Mouse (Mus musculus): ENCODE results near the gene Tubgcp3.
A peak's percentile ranks its signal among the peaks of the same experiment; 100 is the strongest.

Gene Tubgcp3

GRCm38 (mm10) chr8:12672056-12672881 lies at the start of gene Tubgcp3:
Gene Tubgcp3, minus strand, starts transcription at chr8:12672248.
- peak; percentile 93 to 94 for DNase-seq

- DNase-seq, result no peak
Observed at GRCm38 (mm10) chr8:12719091-12719490, 47.0 kb upstream of the Tubgcp3 start.

GRCm38 (mm10) chr8:12715861-12716585 lies 44.0 kb upstream of the Tubgcp3 start:
- DNase-seq, result no peak

- peak in 1 of 2 experiments; percentile 45 for DNase-seq
Observed at GRCm38 (mm10) chr8:12711623-12712022, 39.6 kb upstream of the Tubgcp3 start.

- peak in 1 of 2 experiments; percentile 24 for DNase-seq
Observed at GRCm38 (mm10) chr8:12703597-12703996, 31.5 kb upstream of the Tubgcp3 start.

GRCm38 (mm10) chr8:12702290-12702689 lies 30.2 kb upstream of the Tubgcp3 start:
- DNase-seq, result no peak

- no peak for DNase-seq
Observed at GRCm38 (mm10) chr8:12698660-12699277, 26.7 kb upstream of the Tubgcp3 start.

GRCm38 (mm10) chr8:12688851-12689250 lies 16.8 kb upstream of the Tubgcp3 start:
- DNase-seq, result no peak

- DNase-seq, result peak; percentile 77 to 86
Observed at GRCm38 (mm10) chr8:12677529-12677928, 5.5 kb upstream of the Tubgcp3 start.

- DNase-seq, result peak in 1 of 2 experiments; percentile 12
Observed at GRCm38 (mm10) chr8:12671473-12672055, 484 bp downstream of the Tubgcp3 start.

GRCm38 (mm10) chr8:12670965-12671364 lies 1.1 kb downstream of the Tubgcp3 start:
- DNase-seq, result no peak

GRCm38 (mm10) chr8:12668832-12669231 lies 3.2 kb downstream of the Tubgcp3 start:
- DNase-seq, result no peak

GRCm38 (mm10) chr8:12666530-12666929 lies 5.5 kb downstream of the Tubgcp3 start:
- peak; percentile 35 to 59 for DNase-seq

- DNase-seq, result peak; percentile 36 to 62
Observed at GRCm38 (mm10) chr8:12663105-12663456, 9.0 kb downstream of the Tubgcp3 start.

- no peak for DNase-seq
Observed at GRCm38 (mm10) chr8:12662375-12663104, 9.5 kb downstream of the Tubgcp3 start.

GRCm38 (mm10) chr8:12657411-12657810 lies 14.6 kb downstream of the Tubgcp3 start:
- DNase-seq, result no peak

GRCm38 (mm10) chr8:12651246-12651645 lies 20.8 kb downstream of the Tubgcp3 start:
- DNase-seq, result no peak

- DNase-seq, result no peak
Observed at GRCm38 (mm10) chr8:12650495-12650894, 21.6 kb downstream of the Tubgcp3 start.

GRCm38 (mm10) chr8:12648951-12649350 lies 23.1 kb downstream of the Tubgcp3 start:
- DNase-seq, result peak in 1 of 2 experiments; percentile 33

GRCm38 (mm10) chr8:12646536-12646935 lies 25.5 kb downstream of the Tubgcp3 start:
- DNase-seq, result no peak

GRCm38 (mm10) chr8:12644894-12645293 lies 27.2 kb downstream of the Tubgcp3 start:
- no peak for DNase-seq

- DNase-seq, result no peak
Observed at GRCm38 (mm10) chr8:12644341-12644740, 27.7 kb downstream of the Tubgcp3 start.
